Mouse (Mus musculus) liver, postnatal 0 days (tissue): Measurements from ENCODE around the gene Gm20388.
A peak's percentile ranks its signal among the peaks of the same experiment; 100 is the strongest.

Source experiments
- CTCF ChIP-seq: sonication (generic); IDR thresholded peaks from 2 replicates; pipeline ENCODE4 v1.5.1; 2016; ENCODE audit warnings: antibody characterized with exemption, low read depth
- EP300 ChIP-seq: IDR thresholded peaks from 2 replicates; pipeline ENCODE4 v1.6.1; 2016; ENCODE audit warnings: antibody characterized with exemption, low read depth, mild to moderate bottlenecking

DNA sequence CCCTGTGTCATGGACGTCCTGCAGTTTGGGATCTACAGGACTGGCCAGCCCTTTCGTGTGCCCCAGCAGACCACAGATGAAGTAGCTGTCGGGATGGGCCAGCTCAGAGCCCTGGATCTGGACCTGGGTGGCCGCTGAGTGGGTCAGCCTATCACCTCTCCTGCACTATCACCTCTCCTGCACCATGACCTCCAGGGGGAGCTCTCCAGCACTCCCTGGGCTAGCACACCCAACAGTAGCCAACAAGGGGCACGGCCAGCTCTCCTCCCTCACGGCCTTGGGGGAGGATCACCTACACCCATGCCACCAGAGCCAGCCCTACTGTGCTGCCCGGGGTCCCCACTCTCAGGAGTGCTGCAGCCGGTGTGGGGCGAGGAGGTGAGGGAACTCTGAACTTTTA is 1136.8 kb downstream of the Gm20388 start:
- TF ChIP-seq EP300 = no peak
- TF ChIP-seq CTCF = peak; percentile 38
